Mouse (Mus musculus) spleen, adult 2 months (tissue): ENCODE data around the gene Fbxo11.

Experiments used
- CTCF ChIP-seq: fragments of 200-500 bp; IDR thresholded peaks from 2 replicates; pipeline ENCODE4 v1.5.1; 2011; ENCODE audit warnings: mild to moderate bottlenecking, inconsistent platforms; ENCODE audit not compliant: insufficient read depth, insufficient read length, insufficient replicate concordance; ENCODE audit errors: extremely low read depth
- POLR2A ChIP-seq: fragments of 200-500 bp; IDR thresholded peaks from 2 replicates; pipeline ENCODE4 v1.6.1; 2011; ENCODE audit warnings: low read depth, low read length, inconsistent platforms

DNA sequence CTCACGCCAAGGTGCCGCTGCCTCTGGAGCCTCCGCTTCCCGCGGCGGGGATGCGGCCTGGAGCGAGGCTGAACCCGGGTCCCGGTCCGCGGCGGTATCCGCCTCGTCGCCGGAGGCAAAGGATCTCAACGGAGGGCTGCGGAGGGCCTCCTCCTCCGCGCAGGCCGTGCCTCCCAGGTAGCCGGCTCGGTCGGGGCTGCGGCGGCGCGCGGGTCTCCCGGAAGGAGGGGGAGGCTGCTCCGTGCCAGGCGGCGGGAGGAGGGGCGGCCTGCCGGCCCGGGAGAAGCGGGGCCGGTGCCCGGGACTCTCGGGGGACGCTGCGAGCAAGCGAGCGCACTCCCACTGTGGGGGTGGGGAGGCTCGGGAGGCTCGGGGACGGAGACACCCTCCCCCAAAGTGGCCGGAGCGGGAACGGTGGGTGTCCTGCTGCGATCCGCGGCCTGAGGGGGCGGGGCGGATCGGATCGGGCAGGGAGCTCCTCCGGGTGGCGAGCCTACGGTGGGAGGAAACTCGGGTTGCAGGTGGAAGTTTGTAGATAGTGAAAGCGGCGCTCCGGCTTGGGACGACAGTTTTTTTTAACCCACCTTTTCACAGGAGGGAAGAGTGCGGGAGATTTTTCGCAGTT lies 89.8 kb downstream of the Fbxo11 start:
- TF ChIP-seq POLR2A (no peak), CTCF (no peak)
